Mouse (Mus musculus): ENCODE results near the gene Cacna1a.

DNA sequence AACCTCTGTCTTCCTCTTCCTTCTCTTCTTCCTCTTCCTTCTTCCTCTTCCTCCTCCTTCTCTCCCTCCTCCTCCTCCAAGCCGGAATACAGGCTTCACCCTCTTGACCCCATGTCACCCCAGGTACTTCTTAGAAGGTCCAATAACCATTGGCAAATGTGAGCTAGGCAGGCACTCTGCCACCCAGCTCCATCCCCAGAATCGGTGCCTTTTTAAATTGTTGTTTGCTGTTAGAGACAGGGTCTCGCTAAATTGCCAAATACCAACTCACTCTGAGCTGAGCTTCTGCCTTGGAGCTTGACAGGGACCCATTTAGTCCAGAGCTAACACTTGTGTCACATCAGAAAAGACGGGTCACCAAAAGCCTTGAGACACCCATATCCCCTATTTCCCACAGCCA, 164.2 kb downstream of the Cacna1a start:
- TF ChIP-seq CTCF (IDR thresholded peaks at IDR 0.05; ENCODE audit: borderline replicate concordance, extremely low read depth, insufficient read depth, insufficient read length) (no peak), POLR2A (IDR thresholded peaks at IDR 0.05; ENCODE audit: borderline replicate concordance, extremely low read depth, insufficient read depth, insufficient read length, poor library complexity, severe bottlenecking) (no peak)
